Mouse (Mus musculus): ENCODE measurements at regions not wholly inside any gene's neighbourhood (a gene's known extent, or its start where the extent isn't known, plus 50 kb on each side); places are given as distances from the start of the nearest gene placed in this dataset.
"Not testable (repeated sequence)": the region's sequence is repeated elsewhere in the genome, so short reads cannot be mapped to it uniquely, and the experiment has no call there.

DNA sequence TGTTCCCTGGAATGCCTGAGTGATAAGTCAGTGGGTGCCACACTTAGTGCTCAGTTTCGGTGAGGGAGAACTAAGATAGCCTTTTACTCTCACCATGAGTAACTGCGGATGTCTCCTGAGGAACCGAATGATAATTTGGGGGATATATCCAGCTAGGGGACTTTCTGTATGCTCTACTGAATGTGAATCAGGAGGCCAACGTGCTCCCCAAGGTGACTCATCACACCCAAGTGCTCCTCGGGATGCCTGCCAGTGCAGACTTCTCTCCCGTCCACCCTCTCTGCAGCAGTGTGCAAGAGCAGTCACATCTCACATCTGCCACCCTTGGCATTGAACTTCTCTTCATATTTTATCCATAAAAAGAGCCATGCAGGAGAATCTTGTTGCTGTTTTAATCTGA lies 94.9 kb upstream of the Dlg1 start:
- no peak for ATAC-seq (ENCODE audit: low read depth)

GRCm38 (mm10) chr16:31569871-31570270 lies 93.4 kb upstream of the Dlg1 start:
- Histone ChIP-seq H3K9me3 (no peaks in the 10 kb centered on the region), H3K36me3 (no peaks in the 10 kb centered on the region), H3K4me1 (replicated peaks) (no peaks in the 10 kb centered on the region), H3K27ac (replicated peaks) (no peak overlapping the region), H3K4me2 (no peak overlapping the region), H3K9ac (no peak overlapping the region), H3K27me3 (no peaks in the 10 kb centered on the region), H3K4me3 (no peak overlapping the region)
- 79% methylated on average over 6 of the region's 6 CpGs for WGBS
- no peak for ATAC-seq (ENCODE audit: low read depth)

More for the DNA sequence above, 94.9 kb upstream of the Dlg1 start:
- no peaks in the 10 kb centered on the region for H3K27me3 ChIP-seq
- H3K9me3 ChIP-seq = no peaks in the 10 kb centered on the region
- no peak overlapping the region for H3K9ac ChIP-seq
- H3K4me3 ChIP-seq = no peak overlapping the region
- no peak overlapping the region for H3K27ac ChIP-seq (replicated peaks)
- H3K4me1 ChIP-seq (replicated peaks) = no peaks in the 10 kb centered on the region
- WGBS = 93% methylated on average over 6 of the region's 6 CpGs
- no peak overlapping the region for H3K4me2 ChIP-seq
- no peaks in the 10 kb centered on the region for H3K36me3 ChIP-seq

DNA sequence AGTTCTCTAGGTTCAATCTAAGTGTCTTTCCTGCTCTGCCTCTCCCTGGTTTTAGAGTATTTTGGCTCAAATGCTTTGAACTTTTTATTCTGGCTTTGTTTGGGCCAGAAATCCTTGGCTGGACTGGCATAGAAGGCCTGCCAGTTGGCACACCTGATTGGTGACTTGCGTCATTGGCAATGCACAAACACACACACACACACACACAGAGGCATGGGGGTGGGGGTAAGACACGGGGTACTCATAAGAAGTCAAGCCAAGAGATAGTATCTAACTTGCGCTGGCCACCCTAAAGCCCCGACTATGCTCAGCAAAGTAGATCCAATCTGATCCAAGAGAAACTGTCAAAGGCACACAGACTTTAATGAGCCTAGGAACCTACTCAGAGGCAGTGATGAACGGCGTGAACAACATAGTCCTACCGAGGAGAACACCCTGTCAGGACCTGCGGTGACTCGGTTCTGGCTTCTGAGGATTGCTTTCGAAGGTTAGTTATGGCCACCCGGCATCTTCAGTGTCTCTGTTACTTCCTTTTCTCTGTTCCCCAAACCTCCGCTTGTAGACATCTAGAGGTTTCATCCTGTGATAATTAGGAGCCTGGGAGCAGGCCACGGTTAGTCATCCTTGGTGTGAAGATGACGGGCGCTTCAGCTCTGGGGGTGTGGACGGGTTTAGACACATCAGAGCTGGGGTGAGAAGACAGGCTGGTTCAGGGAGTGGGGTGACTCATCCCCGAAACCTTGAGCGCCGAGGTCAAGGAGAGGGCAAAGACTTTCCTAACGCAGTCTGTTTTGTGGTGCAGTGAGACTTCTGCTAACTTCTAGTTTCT lies 92.7 kb upstream of the Dlg1 start:
- WGBS = 93% methylated on average over 20 of the region's 20 CpGs
- Histone ChIP-seq H3K4me3 (no peak overlapping the region), H3K27ac (replicated peaks) (no peak overlapping the region), H3K36me3 (no peaks in the 10 kb centered on the region), H3K9ac (no peak overlapping the region), H3K27me3 (no peaks in the 10 kb centered on the region), H3K4me2 (no peak overlapping the region), H3K9me3 (no peaks in the 10 kb centered on the region), H3K4me1 (replicated peaks) (no peaks in the 10 kb centered on the region)
- ATAC-seq (ENCODE audit: low read depth) = no peak

GRCm38 (mm10) chr16:31573833-31574232 lies 89.4 kb upstream of the Dlg1 start:
- ATAC-seq (ENCODE audit: low read depth); H3K4me3 ChIP-seq: not testable (repeated sequence)
- peaks cover 13% of the 10 kb centered on the region; the same call in 1 of the 2 replicates for H3K4me1 ChIP-seq (replicated peaks)

DNA sequence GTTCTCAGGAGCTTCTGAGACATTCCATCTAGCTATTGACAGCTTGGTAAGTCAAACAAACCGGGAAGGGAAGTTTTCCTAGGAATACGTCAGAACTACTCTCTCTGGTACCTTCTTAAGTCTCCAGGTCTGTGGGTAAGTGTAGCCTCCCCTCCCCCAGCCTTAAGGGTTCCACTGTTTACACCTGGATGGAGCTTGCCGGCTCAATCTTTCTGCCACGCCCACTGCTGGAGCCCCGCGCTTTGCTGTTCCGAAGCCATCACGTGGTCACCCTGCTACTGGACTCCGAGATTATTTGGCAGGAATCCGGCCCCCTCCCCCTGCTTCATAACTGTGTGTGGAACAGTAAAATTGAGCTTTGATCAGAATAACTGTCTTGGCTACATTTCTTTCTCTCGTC lies 87.6 kb upstream of the Dlg1 start:
- not testable (repeated sequence) for H3K9ac ChIP-seq; H3K4me3 ChIP-seq; H3K36me3 ChIP-seq; H3K27me3 ChIP-seq; H3K9me3 ChIP-seq; H3K4me2 ChIP-seq; ATAC-seq (ENCODE audit: low read depth); H3K27ac ChIP-seq (replicated peaks)
- H3K4me1 ChIP-seq (replicated peaks) = peaks cover 13% of the 10 kb centered on the region; the same call in 1 of the 2 replicates
- WGBS = 62% methylated on average over 11 of the region's 11 CpGs

More at GRCm38 (mm10) chr16:31573833-31574232, 89.4 kb upstream of the Dlg1 start:
- 90% methylated on average over 9 of the region's 9 CpGs for WGBS
- not testable (repeated sequence) for H3K27ac ChIP-seq (replicated peaks); H3K9me3 ChIP-seq; H3K9ac ChIP-seq; H3K36me3 ChIP-seq; H3K4me2 ChIP-seq; H3K27me3 ChIP-seq

GRCm38 (mm10) chr16:31576422-31576821 lies 86.8 kb upstream of the Dlg1 start:
- WGBS = 66% methylated on average over 8 of the region's 8 CpGs
- Histone ChIP-seq H3K4me3 (no peak overlapping the region), H3K9me3 (no peaks in the 10 kb centered on the region), H3K4me2 (no peak overlapping the region), H3K9ac (no peak overlapping the region), H3K27ac (replicated peaks) (peak overlapping the region; percentile 20; the same call in 1 of the 2 replicates), H3K36me3 (no peaks in the 10 kb centered on the region), H3K4me1 (replicated peaks) (peaks cover 13% of the 10 kb centered on the region; the same call in 1 of the 2 replicates), H3K27me3 (no peaks in the 10 kb centered on the region)
- no peak for ATAC-seq (ENCODE audit: low read depth)

DNA sequence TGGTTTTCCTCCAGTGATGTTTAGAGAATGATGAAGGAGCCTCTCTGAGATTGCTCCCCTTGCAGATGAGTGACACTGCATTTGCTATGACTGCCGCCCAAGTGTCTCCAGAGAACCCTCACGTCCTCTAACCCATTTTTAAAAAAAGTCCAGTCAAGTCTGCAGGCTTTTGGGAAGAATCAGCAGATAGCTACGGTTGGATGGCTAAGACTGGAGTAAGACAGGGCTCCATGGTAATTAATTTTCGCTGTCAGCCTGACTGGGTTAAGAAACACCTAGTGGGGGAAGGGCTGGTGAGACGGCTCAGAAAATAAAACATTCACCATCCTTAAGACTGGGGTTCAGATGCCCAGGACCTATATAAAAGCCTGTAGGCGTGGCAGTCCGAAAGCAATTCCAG lies 85.9 kb upstream of the Dlg1 start:
- H3K9me3 ChIP-seq = no peaks in the 10 kb centered on the region
- no peak overlapping the region for H3K4me2 ChIP-seq
- ATAC-seq (ENCODE audit: low read depth) = no peak
- H3K27ac ChIP-seq (replicated peaks) = no peak overlapping the region
- peaks cover 13% of the 10 kb centered on the region; the same call in 1 of the 2 replicates for H3K4me1 ChIP-seq (replicated peaks)
- no peaks in the 10 kb centered on the region for H3K27me3 ChIP-seq
- 62% methylated on average over 7 of the region's 7 CpGs for WGBS
- no peak overlapping the region for H3K9ac ChIP-seq
- no peak overlapping the region for H3K4me3 ChIP-seq
- no peaks in the 10 kb centered on the region for H3K36me3 ChIP-seq

DNA sequence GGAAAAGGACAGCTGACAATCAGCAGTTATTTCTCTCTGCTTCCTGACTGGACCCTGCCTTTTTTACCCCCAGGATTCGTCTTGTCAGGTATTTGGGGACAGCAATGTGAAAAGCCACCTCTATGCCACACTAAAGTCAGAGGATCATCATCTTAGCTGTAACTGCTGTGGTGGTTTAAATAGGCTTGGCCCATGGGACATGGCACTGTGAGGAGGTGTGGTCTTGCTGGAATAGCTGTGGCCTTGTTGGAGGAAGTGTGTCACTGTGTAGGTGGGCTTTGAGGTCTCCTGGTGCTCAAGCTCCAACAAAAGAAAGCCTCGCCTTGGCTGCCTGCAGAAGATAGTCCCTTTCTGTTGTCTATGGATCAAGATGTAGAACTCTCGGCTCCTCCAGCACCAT lies 83.9 kb upstream of the Dlg1 start:
- peaks cover 13% of the 10 kb centered on the region; the same call in 1 of the 2 replicates for H3K4me1 ChIP-seq (replicated peaks)
- H3K36me3 ChIP-seq = no peaks in the 10 kb centered on the region
- no peaks in the 10 kb centered on the region for H3K9me3 ChIP-seq
- no peaks in the 10 kb centered on the region for H3K27me3 ChIP-seq
- no peak for ATAC-seq (ENCODE audit: low read depth)
- no peak overlapping the region for H3K4me3 ChIP-seq
- no peak overlapping the region for H3K27ac ChIP-seq (replicated peaks)
- WGBS = 91% methylated on average over 3 of the region's 3 CpGs
- no peak overlapping the region for H3K9ac ChIP-seq
- no peak overlapping the region for H3K4me2 ChIP-seq

DNA sequence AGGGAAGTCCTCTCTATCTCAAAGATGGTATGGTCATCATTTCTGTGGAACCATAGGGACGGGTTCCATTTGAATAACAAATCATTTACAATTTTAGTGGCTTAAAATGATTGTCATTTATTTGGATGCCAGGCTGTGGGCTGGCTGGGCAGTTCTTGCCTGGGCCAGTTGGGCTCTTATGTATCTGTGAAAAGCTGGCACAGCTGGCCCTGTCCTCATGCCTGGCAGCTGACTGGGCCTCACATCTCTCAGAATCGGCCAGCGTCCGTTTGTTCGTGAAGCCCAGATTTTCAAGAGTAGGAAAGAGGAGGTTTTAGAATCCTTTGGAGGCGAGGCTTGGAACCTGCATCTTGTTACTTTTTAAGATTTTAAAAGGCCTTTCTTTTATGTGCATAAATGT lies 82.5 kb upstream of the Dlg1 start:
- H3K4me1 ChIP-seq (replicated peaks) = peaks cover 13% of the 10 kb centered on the region; the same call in 1 of the 2 replicates
- no peaks in the 10 kb centered on the region for H3K36me3 ChIP-seq
- no peaks in the 10 kb centered on the region for H3K9me3 ChIP-seq
- 93% methylated on average over 6 of the region's 6 CpGs for WGBS
- ATAC-seq (ENCODE audit: low read depth) = no peak
- H3K4me2 ChIP-seq = no peak overlapping the region
- no peaks in the 10 kb centered on the region for H3K27me3 ChIP-seq
- no peak overlapping the region for H3K9ac ChIP-seq
- no peak overlapping the region for H3K27ac ChIP-seq (replicated peaks)
- H3K4me3 ChIP-seq = no peak overlapping the region

- Histone ChIP-seq H3K9ac (no peak overlapping the region), H3K27me3 (no peaks in the 10 kb centered on the region), H3K9me3 (no peaks in the 10 kb centered on the region), H3K27ac (replicated peaks) (no peak overlapping the region), H3K4me3 (no peak overlapping the region), H3K4me2 (no peak overlapping the region), H3K36me3 (no peaks in the 10 kb centered on the region), H3K4me1 (replicated peaks) (no peaks in the 10 kb centered on the region)
- WGBS = 95% methylated on average over 4 of the region's 4 CpGs
- ATAC-seq (ENCODE audit: low read depth) = no peak
These were observed 80.4 kb upstream of the Dlg1 start for GRCm38 (mm10) chr16:31582885-31583284.

GRCm38 (mm10) chr16:31583627-31584026 lies 79.6 kb upstream of the Dlg1 start:
- H3K27me3 ChIP-seq = no peaks in the 10 kb centered on the region
- H3K4me3 ChIP-seq = no peak overlapping the region
- H3K27ac ChIP-seq (replicated peaks) = no peak overlapping the region
- ATAC-seq (ENCODE audit: low read depth) = no peak
- H3K4me1 ChIP-seq (replicated peaks) = peaks cover 1% of the 10 kb centered on the region
- no peak overlapping the region for H3K4me2 ChIP-seq
- 98% methylated on average over 2 of the region's 2 CpGs for WGBS
- H3K9me3 ChIP-seq = no peaks in the 10 kb centered on the region
- H3K9ac ChIP-seq = no peak overlapping the region
- no peaks in the 10 kb centered on the region for H3K36me3 ChIP-seq

DNA sequence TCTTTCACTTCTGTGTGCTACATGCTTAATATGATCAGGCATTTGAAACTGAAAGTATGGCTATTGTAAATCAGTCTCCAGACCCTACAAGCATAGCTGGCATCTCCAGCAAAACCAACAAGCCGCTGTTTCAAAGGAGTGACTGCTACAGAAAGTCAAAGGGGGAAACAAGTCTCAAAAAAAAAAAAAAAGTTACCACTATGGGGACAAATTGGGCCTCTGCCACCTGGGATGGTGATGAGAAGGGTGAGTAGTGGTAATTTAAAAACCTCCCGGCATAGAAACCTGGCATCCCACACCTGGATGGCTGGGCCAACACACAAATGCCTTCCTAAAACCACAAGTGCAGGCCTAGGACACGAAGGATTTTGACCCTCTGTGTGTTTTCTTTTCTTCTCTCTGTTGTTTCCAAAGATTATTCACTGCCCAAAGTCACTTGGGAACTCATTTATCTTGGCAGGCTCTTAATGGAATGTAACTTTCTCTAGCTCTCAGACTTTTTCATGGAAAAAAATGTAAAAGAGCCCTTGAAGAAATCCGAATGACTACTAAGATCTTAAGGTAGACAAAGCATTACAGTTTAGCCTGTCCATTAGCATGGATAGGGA lies 78.9 kb upstream of the Dlg1 start:
- Histone ChIP-seq H3K9me3 (no peaks in the 10 kb centered on the region), H3K27ac (replicated peaks) (no peak overlapping the region), H3K9ac (no peak overlapping the region), H3K4me3 (no peak overlapping the region), H3K4me2 (no peak overlapping the region), H3K27me3 (no peaks in the 10 kb centered on the region), H3K36me3 (no peaks in the 10 kb centered on the region), H3K4me1 (replicated peaks) (peaks cover 8% of the 10 kb centered on the region)
- WGBS = 78% methylated on average over 4 of the region's 4 CpGs
- no peak for ATAC-seq (ENCODE audit: low read depth)

Measured in neural tube, embryonic 13.5 days (tissue).